In genomic region chr8:107030650-107031576, GRCm38 (mm10) we compare ENCODE assay signal across 8 mouse cellular contexts. TPM values are rescaled to one million over a fixed set of nuclear protein-coding genes. Genes with fewer than 3 reads are reported as not detected.
A peak's percentile ranks its signal among the peaks of the same experiment; 100 is the strongest.
DNase-seq lines count a peak whose midpoint lies in the region; ATAC-seq lines count a peak whose summit lies in the region.

Gene Vps4a, plus strand, starts transcription at chr8:107031222.

- DNase-seq in NIH3T3 (ENCODE audit: low read depth) = peak; percentile 97
- DNase-seq in cerebellum, postnatal 10 days = peak; percentile 99
- DNase-seq in frontal cortex, postnatal 14 days (ENCODE audit: low spot score in 2 of 2) = peak; percentile 89 to 94
- peak; percentile 93 to 95 for DNase-seq in layer of hippocampus, postnatal 25 days (ENCODE audit: extremely low spot score in 1 of 2, low spot score in 1 of 2)
- DNase-seq in lung, postnatal 25 days (ENCODE audit: low spot score) = peak; percentile 96
- DNase-seq in retina, embryonic 14.5 days (ENCODE audit: low spot score) = peak; percentile 98
- DNase-seq in thymus, postnatal 4 days = peak; percentile 98

- WGBS in hindbrain, embryonic 13.5 days = 5% methylated on average over 55 of the region's 66 CpGs

- H3K36me3 ChIP-seq in hindbrain, embryonic 13.5 days = peaks cover 9% of the 10 kb centered on the region; the same call in 1 of the 2 replicates

- H3K4me2 ChIP-seq in hindbrain, embryonic 13.5 days = peak within 1 kb of the TSS; percentile 76

- H3K4me3 ChIP-seq in hindbrain, embryonic 13.5 days = peak within 1 kb of the TSS; percentile 89

- 0 out of 2 replicates have a peak, but pooled peaks cover 2% of the 10 kb centered on the region for H3K27me3 ChIP-seq in hindbrain, embryonic 13.5 days

- peak within 1 kb of the TSS; percentile 98 for H3K9ac ChIP-seq in hindbrain, embryonic 13.5 days

- peak; percentile 95 for ATAC-seq in hindbrain, embryonic 13.5 days (ENCODE audit: low FRiP score)

- H3K4me1 ChIP-seq in hindbrain, embryonic 13.5 days (replicated peaks) = peaks cover 24% of the 10 kb centered on the region

- no peaks in the 10 kb centered on the region for H3K9me3 ChIP-seq in hindbrain, embryonic 13.5 days

- peak within 1 kb of the TSS; percentile 90 for H3K27ac ChIP-seq in hindbrain, embryonic 13.5 days

RNA-seq across cellular contexts. Expression of gene Vps4a, which starts in this region (rescaled TPM):
- 139 and 143 TPM in 2 replicates for polyA plus RNA-seq in hindbrain, embryonic 13.5 days (2015; fragmentation: Nextera tagmentation; extraction: Ambion mirVana)
- total RNA-seq in layer of hippocampus, postnatal 25 days (2021) = 100 to 1,000 TPM; 116 to 117 TPM

Comparison
In these comparisons a context has a peak if more than half of its experiments do, and no peak if none do; other contexts are left out.
1. Peak in every context shown above with its lines: DNase-seq, ATAC-seq, H3K4me3 ChIP-seq and H3K27ac ChIP-seq.